Mouse (Mus musculus): ENCODE measurements around the gene Gna11. TPM values are rescaled to one million over a fixed set of nuclear protein-coding genes. Genes with fewer than 3 reads are reported as not detected.

Gene Gna11
- polyA plus RNA-seq, 1 experiment from 2014 or later, result 87.5 TPM

GRCm38 (mm10) chr10:81485479-81486018, 59.4 kb downstream of the Gna11 start:
- ATAC-seq (ENCODE audit: low FRiP score) (no peak), DNase-seq (ENCODE audit: low spot score) (no peak)
- H3K4me3 ChIP-seq (replicated peaks; ENCODE audit: low read length), result no peak overlapping the region
- H3K9ac ChIP-seq, result no peak overlapping the region
- H3K27me3 ChIP-seq (ENCODE audit: control insufficient read depth, insufficient read depth, low read length), result no peaks in the 10 kb centered on the region
- 78% methylated on average over 7 of the region's 7 CpGs for WGBS
- H3K27ac ChIP-seq, result no peak overlapping the region
- peaks cover 12% of the 10 kb centered on the region for H3K4me1 ChIP-seq (replicated peaks; ENCODE audit: control insufficient read depth, insufficient read depth, low read length)
- peaks cover 45% of the 10 kb centered on the region for H3K36me3 ChIP-seq (replicated peaks; ENCODE audit: control insufficient read depth, insufficient read depth)
- no peak overlapping the region for H3K4me2 ChIP-seq (replicated peaks)
- H3K9me3 ChIP-seq (ENCODE audit: control insufficient read depth, low read length), result no peaks in the 10 kb centered on the region

- Histone ChIP-seq H3K27ac (0 out of 2 replicates have a peak overlapping the region, but pooled peaks have one; percentile 59), H3K9ac (0 out of 2 replicates have a peak overlapping the region, but pooled peaks have one; percentile 6), H3K36me3 (replicated peaks; ENCODE audit: control insufficient read depth, insufficient read depth) (peaks cover 41% of the 10 kb centered on the region), H3K4me3 (replicated peaks; ENCODE audit: low read length) (no peak overlapping the region), H3K4me2 (replicated peaks) (no peak overlapping the region), H3K9me3 (ENCODE audit: control insufficient read depth, low read length) (no peaks in the 10 kb centered on the region), H3K27me3 (ENCODE audit: control insufficient read depth, insufficient read depth, low read length) (no peaks in the 10 kb centered on the region), H3K4me1 (replicated peaks; ENCODE audit: control insufficient read depth, insufficient read depth, low read length) (peaks cover 17% of the 10 kb centered on the region)
- ATAC-seq (ENCODE audit: low FRiP score) (no peak), DNase-seq (ENCODE audit: low spot score) (no peak)
- WGBS, result 41% methylated on average over 2 of the region's 2 CpGs
These were observed 59.9 kb downstream of the Gna11 start for GRCm38 (mm10) chr10:81485060-81485449.

GRCm38 (mm10) chr10:81484441-81485059, 60.4 kb downstream of the Gna11 start:
- 41% methylated on average over 6 of the region's 6 CpGs for WGBS
- H3K9me3 ChIP-seq (ENCODE audit: control insufficient read depth, low read length), result no peaks in the 10 kb centered on the region
- no peak overlapping the region for H3K4me3 ChIP-seq (replicated peaks; ENCODE audit: low read length)
- no peak for DNase-seq (ENCODE audit: low spot score)
- peaks cover 36% of the 10 kb centered on the region for H3K36me3 ChIP-seq (replicated peaks; ENCODE audit: control insufficient read depth, insufficient read depth)
- H3K9ac ChIP-seq, result 0 out of 2 replicates have a peak overlapping the region, but pooled peaks have one; percentile 6
- H3K4me1 ChIP-seq (replicated peaks; ENCODE audit: control insufficient read depth, insufficient read depth, low read length), result peaks cover 21% of the 10 kb centered on the region
- H3K27me3 ChIP-seq (ENCODE audit: control insufficient read depth, insufficient read depth, low read length), result no peaks in the 10 kb centered on the region
- no peak overlapping the region for H3K4me2 ChIP-seq (replicated peaks)
- H3K27ac ChIP-seq, result peak overlapping the region; percentile 59
- 0 out of 2 replicates have a peak, but pooled peaks have one; percentile 7 for ATAC-seq (ENCODE audit: low FRiP score)

- no peaks in the 10 kb centered on the region for H3K27me3 ChIP-seq (ENCODE audit: control insufficient read depth, insufficient read depth, low read length)
- WGBS, result 15% methylated on average over 9 of the region's 9 CpGs
- DNase-seq (ENCODE audit: low spot score) (no peak), ATAC-seq (ENCODE audit: low FRiP score) (no peak)
- H3K9ac ChIP-seq, result no peak overlapping the region
- peaks cover 23% of the 10 kb centered on the region for H3K4me1 ChIP-seq (replicated peaks; ENCODE audit: control insufficient read depth, insufficient read depth, low read length)
- no peak overlapping the region for H3K4me2 ChIP-seq (replicated peaks)
- H3K4me3 ChIP-seq (replicated peaks; ENCODE audit: low read length), result no peak overlapping the region
- peak overlapping the region; percentile 59 for H3K27ac ChIP-seq
- H3K9me3 ChIP-seq (ENCODE audit: control insufficient read depth, low read length), result no peaks in the 10 kb centered on the region
- H3K36me3 ChIP-seq (replicated peaks; ENCODE audit: control insufficient read depth, insufficient read depth), result peaks cover 31% of the 10 kb centered on the region
These were observed 61.0 kb downstream of the Gna11 start for GRCm38 (mm10) chr10:81483983-81484382.

GRCm38 (mm10) chr10:81482533-81482889, 62.5 kb downstream of the Gna11 start, which contains the start of gene Celf5:
Gene Celf5, minus strand, starts transcription at chr10:81482709.
- H3K4me1 ChIP-seq (replicated peaks; ENCODE audit: control insufficient read depth, insufficient read depth, low read length), result peaks cover 24% of the 10 kb centered on the region

GRCm38 (mm10) chr10:81481605-81482532, 63.1 kb downstream of the Gna11 start:
- peak overlapping the region; percentile 81 for H3K4me3 ChIP-seq (replicated peaks; ENCODE audit: low read length)
- peak overlapping the region; percentile 88 for H3K27ac ChIP-seq
- ATAC-seq (ENCODE audit: low FRiP score) (peak; percentile 32), DNase-seq (ENCODE audit: low spot score) (no peak)
- no peaks in the 10 kb centered on the region for H3K27me3 ChIP-seq (ENCODE audit: control insufficient read depth, insufficient read depth, low read length)
- peak overlapping the region; percentile 60 for H3K4me2 ChIP-seq (replicated peaks)
- peaks cover 13% of the 10 kb centered on the region for H3K36me3 ChIP-seq (replicated peaks; ENCODE audit: control insufficient read depth, insufficient read depth)
- WGBS, result 3% methylated on average over 34 of the region's 35 CpGs
- peak overlapping the region; percentile 97 for H3K9ac ChIP-seq
- peaks cover 24% of the 10 kb centered on the region for H3K4me1 ChIP-seq (replicated peaks; ENCODE audit: control insufficient read depth, insufficient read depth, low read length)
- no peaks in the 10 kb centered on the region for H3K9me3 ChIP-seq (ENCODE audit: control insufficient read depth, low read length)

More at GRCm38 (mm10) chr10:81482533-81482889, 62.5 kb downstream of the Gna11 start, which contains the start of gene Celf5:
- ATAC-seq (ENCODE audit: low FRiP score), result peak; percentile 64
- Histone ChIP-seq H3K27me3 (ENCODE audit: control insufficient read depth, insufficient read depth, low read length) (no peaks in the 10 kb centered on the region), H3K9me3 (ENCODE audit: control insufficient read depth, low read length) (no peaks in the 10 kb centered on the region), H3K4me2 (replicated peaks) (peak within 1 kb of the TSS; percentile 60), H3K36me3 (replicated peaks; ENCODE audit: control insufficient read depth, insufficient read depth) (peaks cover 16% of the 10 kb centered on the region), H3K27ac (peak within 1 kb of the TSS; percentile 88), H3K4me3 (replicated peaks; ENCODE audit: low read length) (peak within 1 kb of the TSS; percentile 81), H3K9ac (peak within 1 kb of the TSS; percentile 97)
- DNase-seq (ENCODE audit: low spot score), result peak; percentile 76
- 0% methylated on average over 36 of the region's 36 CpGs for WGBS

Small RNA genes within 50 kb of the gene (microRNA-seq; reads per million reads assigned to microRNA genes)
- not detected for gene Gm25595

Other genes with a start within 250 kb of the Gna11 start
- gene Cactin, start 224.1 kb downstream of the Gna11 start, polyA plus RNA-seq (2014; fragmentation: Nextera tagmentation; extraction: Ambion mirVana), result 18.7 and 20.6 TPM in 2 replicates
- 4.3 and 5.4 TPM in 2 replicates for gene Tbxa2r, start 216.5 kb downstream of the Gna11 start, polyA plus RNA-seq (2014; fragmentation: Nextera tagmentation; extraction: Ambion mirVana)
- gene Gipc3, start 201.9 kb downstream of the Gna11 start, polyA plus RNA-seq (2014; fragmentation: Nextera tagmentation; extraction: Ambion mirVana), result not detected in 2 replicates
- gene Hmg20b, start 194.7 kb downstream of the Gna11 start, polyA plus RNA-seq (2014; fragmentation: Nextera tagmentation; extraction: Ambion mirVana), result 29.0 and 34.0 TPM in 2 replicates
- 7.8 and 10.0 TPM in 2 replicates for gene Mfsd12, start 187.7 kb downstream of the Gna11 start, polyA plus RNA-seq (2014; fragmentation: Nextera tagmentation; extraction: Ambion mirVana)
- 0.30 and 0.59 TPM in 2 replicates for gene 4930404N11Rik, start 179.4 kb downstream of the Gna11 start, polyA plus RNA-seq (2014; fragmentation: Nextera tagmentation; extraction: Ambion mirVana)
- gene Fzr1, start 166.7 kb downstream of the Gna11 start, polyA plus RNA-seq (2014; fragmentation: Nextera tagmentation; extraction: Ambion mirVana), result 119 and 125 TPM in 2 replicates
- 68.9 TPM in 2 replicates for gene Dohh, start 160.8 kb downstream of the Gna11 start, polyA plus RNA-seq (2014; fragmentation: Nextera tagmentation; extraction: Ambion mirVana)
- 5.5 and 5.7 TPM in 2 replicates for gene Gm48551, start 160.7 kb downstream of the Gna11 start, polyA plus RNA-seq (2014; fragmentation: Nextera tagmentation; extraction: Ambion mirVana)
- gene Gm48552, start 156.2 kb downstream of the Gna11 start, polyA plus RNA-seq (2014; fragmentation: Nextera tagmentation; extraction: Ambion mirVana), result 1.9 and 2.2 TPM in 2 replicates
- 0.84 and 1.3 TPM in 2 replicates for gene Smim24, start 152.1 kb downstream of the Gna11 start, polyA plus RNA-seq (2014; fragmentation: Nextera tagmentation; extraction: Ambion mirVana)
- gene Nfic, start 89.6 kb downstream of the Gna11 start, polyA plus RNA-seq (2014; fragmentation: Nextera tagmentation; extraction: Ambion mirVana), result 17.3 and 25.8 TPM in 2 replicates
- 46.6 and 55.9 TPM in 2 replicates for gene Celf5, start 62.5 kb downstream of the Gna11 start, polyA plus RNA-seq (2014; fragmentation: Nextera tagmentation; extraction: Ambion mirVana)
- gene Ncln, start 48.8 kb downstream of the Gna11 start, polyA plus RNA-seq (2014; fragmentation: Nextera tagmentation; extraction: Ambion mirVana), result 53.8 and 59.0 TPM in 2 replicates
- gene S1pr4, start 45.1 kb downstream of the Gna11 start, polyA plus RNA-seq (2014; fragmentation: Nextera tagmentation; extraction: Ambion mirVana), result 0.70 and 0.81 TPM in 2 replicates
- gene Gna15, start 21.0 kb downstream of the Gna11 start, polyA plus RNA-seq (2014; fragmentation: Nextera tagmentation; extraction: Ambion mirVana), result 1.1 and 1.2 TPM in 2 replicates
- gene Aes, start 14.3 kb upstream of the Gna11 start, polyA plus RNA-seq (2014; fragmentation: Nextera tagmentation; extraction: Ambion mirVana), result 524 and 550 TPM in 2 replicates
- 24.5 and 29.7 TPM in 2 replicates for gene Tle2, start 29.4 kb upstream of the Gna11 start, polyA plus RNA-seq (2014; fragmentation: Nextera tagmentation; extraction: Ambion mirVana)
- 4.2 and 4.8 TPM in 2 replicates for gene Tle6, start 55.9 kb upstream of the Gna11 start, polyA plus RNA-seq (2014; fragmentation: Nextera tagmentation; extraction: Ambion mirVana)
- 0.90 and 1.1 TPM in 2 replicates for gene BC025920, start 61.1 kb upstream of the Gna11 start, polyA plus RNA-seq (2014; fragmentation: Nextera tagmentation; extraction: Ambion mirVana)
- 39.9 and 42.1 TPM in 2 replicates for gene Sirt6, start 82.6 kb upstream of the Gna11 start, polyA plus RNA-seq (2014; fragmentation: Nextera tagmentation; extraction: Ambion mirVana)
- gene Ankrd24, start 83.3 kb upstream of the Gna11 start, polyA plus RNA-seq (2014; fragmentation: Nextera tagmentation; extraction: Ambion mirVana), result 11.8 and 12.6 TPM in 2 replicates
- 6.5 and 6.9 TPM in 2 replicates for gene Gm10778, start 103.9 kb upstream of the Gna11 start, polyA plus RNA-seq (2014; fragmentation: Nextera tagmentation; extraction: Ambion mirVana)
- gene Zfp433, start 159.6 kb upstream of the Gna11 start, polyA plus RNA-seq (2014; fragmentation: Nextera tagmentation; extraction: Ambion mirVana), result 19.2 and 20.5 TPM in 2 replicates
- 18.8 and 21.9 TPM in 2 replicates for gene Gm3055, start 226.0 kb upstream of the Gna11 start, polyA plus RNA-seq (2014; fragmentation: Nextera tagmentation; extraction: Ambion mirVana)

Measured in hindbrain, embryonic 14.5 days (tissue).